Mouse (Mus musculus): ENCODE measurements around the gene Phactr1. TPM values are rescaled to one million over a fixed set of nuclear protein-coding genes. Genes with fewer than 3 reads are reported as not detected.

Phactr1 gene
- total RNA-seq, 1 experiment: 1.2 TPM

DNA sequence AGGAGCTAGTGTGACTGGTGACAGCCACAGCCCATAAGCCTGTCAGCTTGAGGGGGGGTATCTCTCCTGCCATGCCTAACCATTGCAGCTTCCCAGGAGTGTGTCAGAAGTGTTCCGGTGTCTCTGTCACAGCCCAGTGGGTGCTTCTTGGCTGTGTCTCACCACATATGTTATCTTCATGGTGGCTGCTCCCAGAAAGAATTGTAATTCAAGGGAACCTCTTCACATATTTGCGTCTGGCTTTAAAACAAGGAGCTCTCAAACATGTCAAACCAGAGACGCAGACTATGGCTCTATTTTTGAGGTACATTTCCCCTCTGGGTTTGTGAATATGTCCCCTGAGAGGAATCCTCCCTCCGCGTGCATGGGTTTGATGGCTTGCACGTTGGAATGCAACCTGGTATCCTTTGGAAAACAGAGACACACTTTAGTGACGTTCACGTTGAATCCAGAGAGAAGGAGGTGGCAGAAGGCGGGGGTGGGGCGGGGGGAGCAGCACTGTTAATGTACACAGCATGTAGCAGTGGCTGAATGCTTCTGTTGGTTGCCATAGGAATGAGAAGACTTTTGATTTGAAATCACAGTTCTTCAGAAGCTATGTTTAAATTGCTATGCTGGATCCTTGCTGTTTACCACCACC is 8.7 kb upstream of the Phactr1 start:
- no peak for DNase-seq (ENCODE audit: low read depth, low spot score)
- H3K9me3 ChIP-seq (ENCODE audit: control insufficient read depth, insufficient read depth, low read depth, low read length): no peaks in the 10 kb centered on the region
- no peak overlapping the region for H3K4me3 ChIP-seq (ENCODE audit: insufficient read depth in 1 of 2, low read depth in 1 of 2, low read length in 2 of 2, poor library complexity in 1 of 2, severe bottlenecking in 1 of 2)
- no peaks in the 10 kb centered on the region for H3K4me1 ChIP-seq (ENCODE audit: control insufficient read depth in 2 of 2, insufficient read depth in 2 of 2, low read length in 2 of 2, poor library complexity in 1 of 2)
- in situ Hi-C loops (cut with MboI; ENCODE audit: low sequenced_read_pairs in 2 of 2, unreplicated experiment in 2 of 2): no loop called here
- no peak overlapping the region for H3K27ac ChIP-seq (ENCODE audit: insufficient read depth, low read depth, low read length, poor library complexity, severe bottlenecking)
- no peak overlapping the region for H3K9ac ChIP-seq (ENCODE audit: insufficient read depth, low read depth, low read length, poor library complexity, severe bottlenecking)
- TF ChIP-seq ZNF384 (IDR thresholded peaks at IDR 0.05; ENCODE audit: low read depth, low read length) (no peak), MAFK (IDR thresholded peaks at IDR 0.05; ENCODE audit: insufficient read depth, low read depth, low read length) (no peak), HCFC1 (IDR thresholded peaks at IDR 0.05; ENCODE audit: borderline replicate concordance, insufficient read depth, low read length) (no peak)
- H3K36me3 ChIP-seq (ENCODE audit: control insufficient read depth, insufficient read depth, low read length, poor library complexity, severe bottlenecking): no peaks in the 10 kb centered on the region

DNA sequence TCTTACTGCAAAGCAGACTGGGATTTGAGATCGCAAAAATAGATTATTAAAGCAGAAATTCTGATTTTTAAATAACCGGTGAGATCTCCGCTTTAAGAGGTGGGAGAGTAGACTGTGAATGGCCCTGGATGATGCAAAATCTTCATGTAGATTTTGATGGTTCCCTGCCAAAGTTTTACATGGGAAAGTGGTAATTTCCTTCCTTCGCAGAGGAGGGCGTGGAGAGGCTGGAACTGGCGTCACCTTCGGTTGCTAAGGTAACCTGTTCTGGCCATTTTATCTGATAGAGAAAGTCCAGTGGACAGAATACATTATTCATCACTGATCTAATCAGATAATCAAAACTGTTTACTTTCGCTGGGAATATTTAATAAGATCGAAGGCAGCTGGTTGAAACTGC is 876 bp downstream of the Phactr1 start:
- H3K27ac ChIP-seq (ENCODE audit: insufficient read depth, low read depth, low read length, poor library complexity, severe bottlenecking): no peak overlapping the region
- no peaks in the 10 kb centered on the region for H3K9me3 ChIP-seq (ENCODE audit: control insufficient read depth, insufficient read depth, low read depth, low read length)
- H3K4me3 ChIP-seq (ENCODE audit: insufficient read depth in 1 of 2, low read depth in 1 of 2, low read length in 2 of 2, poor library complexity in 1 of 2, severe bottlenecking in 1 of 2): no peak overlapping the region
- TF ChIP-seq MAFK (IDR thresholded peaks at IDR 0.05; ENCODE audit: insufficient read depth, low read depth, low read length) (no peak), ZC3H11A (IDR thresholded peaks at IDR 0.05; ENCODE audit: borderline replicate concordance, low read depth, low read length) (no peak), ZNF384 (IDR thresholded peaks at IDR 0.05; ENCODE audit: low read depth, low read length) (no peak), HCFC1 (IDR thresholded peaks at IDR 0.05; ENCODE audit: borderline replicate concordance, insufficient read depth, low read length) (no peak), CHD2 (IDR thresholded peaks at IDR 0.05; ENCODE audit: low read depth, low read length) (no peak)
- H3K9ac ChIP-seq (ENCODE audit: insufficient read depth, low read depth, low read length, poor library complexity, severe bottlenecking): no peak overlapping the region
- H3K36me3 ChIP-seq (ENCODE audit: control insufficient read depth, insufficient read depth, low read length, poor library complexity, severe bottlenecking): no peaks in the 10 kb centered on the region
- DNase-seq (ENCODE audit: low read depth, low spot score): no peak
- in situ Hi-C loops (cut with MboI; ENCODE audit: low sequenced_read_pairs in 2 of 2, unreplicated experiment in 2 of 2): no loop called here
- peaks cover 5% of the 10 kb centered on the region in 2 experiments; a peak in 3 of 4 replicates for H3K4me1 ChIP-seq (ENCODE audit: control insufficient read depth in 2 of 2, insufficient read depth in 2 of 2, low read length in 2 of 2, poor library complexity in 1 of 2)

DNA sequence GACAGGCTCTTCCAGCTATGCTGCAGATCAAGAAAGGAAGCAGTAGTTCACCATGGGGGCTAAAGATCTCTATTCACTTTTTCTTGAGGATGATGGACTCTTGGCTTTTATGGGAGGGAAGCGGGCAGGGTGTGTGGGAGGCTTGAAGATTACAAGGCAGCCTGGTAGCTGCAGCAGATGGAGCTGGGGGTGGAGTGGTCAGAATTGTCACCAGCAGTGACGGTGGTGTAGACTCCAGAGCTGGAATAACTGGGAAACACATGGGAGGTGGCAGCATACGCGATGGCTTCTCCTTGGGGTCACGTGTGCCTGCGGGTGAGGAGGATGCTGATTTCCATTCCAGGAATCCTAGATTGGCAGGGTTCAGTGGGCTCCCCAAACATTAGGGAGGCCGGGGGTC is 3.8 kb downstream of the Phactr1 start:
- H3K4me1 ChIP-seq (ENCODE audit: control insufficient read depth in 2 of 2, insufficient read depth in 2 of 2, low read length in 2 of 2, poor library complexity in 1 of 2): peaks cover 5% of the 10 kb centered on the region in 2 experiments; a peak in 3 of 4 replicates
- TF ChIP-seq CHD2 (IDR thresholded peaks at IDR 0.05; ENCODE audit: low read depth, low read length) (no peak), MAFK (IDR thresholded peaks at IDR 0.05; ENCODE audit: insufficient read depth, low read depth, low read length) (no peak), HCFC1 (IDR thresholded peaks at IDR 0.05; ENCODE audit: borderline replicate concordance, insufficient read depth, low read length) (no peak), ZC3H11A (IDR thresholded peaks at IDR 0.05; ENCODE audit: borderline replicate concordance, low read depth, low read length) (no peak), ZNF384 (IDR thresholded peaks at IDR 0.05; ENCODE audit: low read depth, low read length) (no peak)
- in situ Hi-C loops (cut with MboI; ENCODE audit: low sequenced_read_pairs in 2 of 2, unreplicated experiment in 2 of 2): no loop called here

DNA sequence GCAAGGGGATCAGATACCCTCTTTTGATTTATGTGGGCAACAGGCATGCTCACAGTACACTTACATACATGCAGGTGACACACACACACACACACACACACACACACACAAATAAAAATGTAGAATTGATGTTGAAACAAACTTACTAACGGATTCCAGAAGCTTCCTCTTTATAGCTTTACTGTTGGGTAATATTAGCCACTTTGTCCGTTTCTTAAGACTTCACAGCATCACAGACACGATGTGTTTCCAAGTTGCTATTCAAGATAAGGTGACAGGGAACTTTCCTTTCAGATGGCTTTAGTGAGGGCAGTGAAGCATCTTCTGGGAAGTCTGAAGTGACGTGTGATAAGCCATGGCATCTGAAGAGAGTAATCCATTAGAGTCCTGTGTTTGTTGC is 11.8 kb downstream of the Phactr1 start:
- in situ Hi-C loops (cut with MboI; ENCODE audit: low sequenced_read_pairs in 2 of 2, unreplicated experiment in 2 of 2): no loop called here
- H3K9ac ChIP-seq (ENCODE audit: insufficient read depth, low read depth, low read length, poor library complexity, severe bottlenecking): no peak overlapping the region
- TF ChIP-seq MAFK (IDR thresholded peaks at IDR 0.05; ENCODE audit: insufficient read depth, low read depth, low read length) (no peak), HCFC1 (IDR thresholded peaks at IDR 0.05; ENCODE audit: borderline replicate concordance, insufficient read depth, low read length) (no peak), ZC3H11A (IDR thresholded peaks at IDR 0.05; ENCODE audit: borderline replicate concordance, low read depth, low read length) (no peak), ZNF384 (IDR thresholded peaks at IDR 0.05; ENCODE audit: low read depth, low read length) (no peak)

More for the DNA sequence above, 3.8 kb downstream of the Phactr1 start:
- Histone ChIP-seq H3K27ac (ENCODE audit: insufficient read depth, low read depth, low read length, poor library complexity, severe bottlenecking) (no peak overlapping the region), H3K9ac (ENCODE audit: insufficient read depth, low read depth, low read length, poor library complexity, severe bottlenecking) (no peak overlapping the region), H3K4me3 (ENCODE audit: insufficient read depth in 1 of 2, low read depth in 1 of 2, low read length in 2 of 2, poor library complexity in 1 of 2, severe bottlenecking in 1 of 2) (no peak overlapping the region), H3K36me3 (ENCODE audit: control insufficient read depth, insufficient read depth, low read length, poor library complexity, severe bottlenecking) (no peaks in the 10 kb centered on the region), H3K9me3 (ENCODE audit: control insufficient read depth, insufficient read depth, low read depth, low read length) (no peaks in the 10 kb centered on the region)
- DNase-seq (ENCODE audit: low read depth, low spot score): no peak

DNA sequence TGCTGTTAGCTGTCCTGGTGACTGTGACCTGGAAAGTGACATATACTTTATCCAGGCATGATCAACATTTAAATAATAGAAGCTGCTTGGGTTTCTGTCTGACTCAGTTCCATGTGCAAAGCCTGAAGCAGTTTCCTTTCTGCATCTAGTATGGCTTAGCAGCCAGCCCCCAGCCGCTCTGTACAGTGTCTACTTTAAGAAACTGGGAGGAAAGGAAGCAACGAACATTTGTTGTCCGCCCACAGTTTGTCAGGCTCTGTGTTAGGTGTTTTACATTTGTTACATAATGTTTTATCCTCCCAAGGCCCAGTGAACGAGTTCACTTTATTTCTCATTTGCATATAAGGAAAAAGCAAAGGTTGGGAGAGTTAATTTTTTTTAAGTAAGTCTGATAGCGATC is 16.2 kb downstream of the Phactr1 start:
- no peak overlapping the region for H3K9ac ChIP-seq (ENCODE audit: insufficient read depth, low read depth, low read length, poor library complexity, severe bottlenecking)
- H3K36me3 ChIP-seq (ENCODE audit: control insufficient read depth, insufficient read depth, low read length, poor library complexity, severe bottlenecking): no peaks in the 10 kb centered on the region
- H3K4me1 ChIP-seq (ENCODE audit: control insufficient read depth in 2 of 2, insufficient read depth in 2 of 2, low read length in 2 of 2, poor library complexity in 1 of 2): no peaks in the 10 kb centered on the region
- TF ChIP-seq CHD2 (IDR thresholded peaks at IDR 0.05; ENCODE audit: low read depth, low read length) (no peak), HCFC1 (IDR thresholded peaks at IDR 0.05; ENCODE audit: borderline replicate concordance, insufficient read depth, low read length) (no peak), ZNF384 (IDR thresholded peaks at IDR 0.05; ENCODE audit: low read depth, low read length) (no peak), MAFK (IDR thresholded peaks at IDR 0.05; ENCODE audit: insufficient read depth, low read depth, low read length) (no peak), ZC3H11A (IDR thresholded peaks at IDR 0.05; ENCODE audit: borderline replicate concordance, low read depth, low read length) (no peak)
- H3K9me3 ChIP-seq (ENCODE audit: control insufficient read depth, insufficient read depth, low read depth, low read length): no peaks in the 10 kb centered on the region
- H3K4me3 ChIP-seq (ENCODE audit: insufficient read depth in 1 of 2, low read depth in 1 of 2, low read length in 2 of 2, poor library complexity in 1 of 2, severe bottlenecking in 1 of 2): no peak overlapping the region
- in situ Hi-C loops (cut with MboI; ENCODE audit: low sequenced_read_pairs in 2 of 2, unreplicated experiment in 2 of 2): no loop called here
- DNase-seq (ENCODE audit: low read depth, low spot score): no peak
- no peak overlapping the region for H3K27ac ChIP-seq (ENCODE audit: insufficient read depth, low read depth, low read length, poor library complexity, severe bottlenecking)

More for the DNA sequence above, 11.8 kb downstream of the Phactr1 start:
- H3K27ac ChIP-seq (ENCODE audit: insufficient read depth, low read depth, low read length, poor library complexity, severe bottlenecking): no peak overlapping the region
- no peak for DNase-seq (ENCODE audit: low read depth, low spot score)
- no peak overlapping the region for H3K4me3 ChIP-seq (ENCODE audit: insufficient read depth in 1 of 2, low read depth in 1 of 2, low read length in 2 of 2, poor library complexity in 1 of 2, severe bottlenecking in 1 of 2)
- no peaks in the 10 kb centered on the region for H3K9me3 ChIP-seq (ENCODE audit: control insufficient read depth, insufficient read depth, low read depth, low read length)
- H3K36me3 ChIP-seq (ENCODE audit: control insufficient read depth, insufficient read depth, low read length, poor library complexity, severe bottlenecking): no peaks in the 10 kb centered on the region
- no peaks in the 10 kb centered on the region for H3K4me1 ChIP-seq (ENCODE audit: control insufficient read depth in 2 of 2, insufficient read depth in 2 of 2, low read length in 2 of 2, poor library complexity in 1 of 2)
